Mouse (Mus musculus) forebrain, postnatal 0 days (tissue): ENCODE measurements around the gene Zfp54. TPM values are rescaled to one million over a fixed set of nuclear protein-coding genes. Genes with fewer than 3 reads are reported as not detected.

Experiments
- polyA plus RNA-seq: library from polyadenylated mRNA; unstranded; fragments of >200 nt; fragmentation: Nextera tagmentation; extraction: Ambion mirVana; gene quantifications from 2 replicates; pipeline ENCODE4 v1.2.1, GENCODE M21; 2015
- total RNA-seq: library from RNA; depleted of rRNA; stranded (reverse); fragments of >200 nt; gene quantifications from 2 replicates; pipeline ENCODE4 v1.2.3, GENCODE M21; 2014; rRNA removed

Gene Zfp54
- total and polyA plus RNA-seq, 2 experiments from 2014 or later: 3.0 to 4.2 TPM

Other genes starting within 250 kb of the Zfp54 start
- not detected in 2 replicates for gene Vmn1r234, start 197.1 kb upstream of the Zfp54 start, total RNA-seq
- not detected in 2 replicates for gene Vmn1r234, start 197.1 kb upstream of the Zfp54 start, polyA plus RNA-seq
- gene Vmn1r235, start 166.8 kb upstream of the Zfp54 start, total RNA-seq: not detected in 2 replicates
- gene Vmn1r235, start 166.8 kb upstream of the Zfp54 start, polyA plus RNA-seq: not detected in 2 replicates
- not detected in 2 replicates for gene Vmn1r236, start 140.3 kb upstream of the Zfp54 start, total RNA-seq
- gene Vmn1r236, start 140.3 kb upstream of the Zfp54 start, polyA plus RNA-seq: not detected in 2 replicates
- gene Vmn1r237, start 111.4 kb upstream of the Zfp54 start, total RNA-seq: not detected in 2 replicates
- not detected in 2 replicates for gene Vmn1r237, start 111.4 kb upstream of the Zfp54 start, polyA plus RNA-seq
- 5.1 and 5.2 TPM in 2 replicates for gene Zfp677, start 39.5 kb upstream of the Zfp54 start, total RNA-seq
- 1.1 and 2.1 TPM in 2 replicates for gene Zfp677, start 39.5 kb upstream of the Zfp54 start, polyA plus RNA-seq
- gene Zfp51, start 27.1 kb downstream of the Zfp54 start, total RNA-seq: 6.5 and 7.7 TPM in 2 replicates
- 6.0 and 6.6 TPM in 2 replicates for gene Zfp51, start 27.1 kb downstream of the Zfp54 start, polyA plus RNA-seq
- 6.2 and 6.6 TPM in 2 replicates for gene Zfp53, start 65.8 kb downstream of the Zfp54 start, total RNA-seq
- gene Zfp53, start 65.8 kb downstream of the Zfp54 start, polyA plus RNA-seq: 8.0 and 11.3 TPM in 2 replicates
- gene Zfp52, start 112.3 kb downstream of the Zfp54 start, total RNA-seq: 3.2 and 4.9 TPM in 2 replicates
- 1.7 and 2.1 TPM in 2 replicates for gene Zfp52, start 112.3 kb downstream of the Zfp54 start, polyA plus RNA-seq
- 21.0 and 21.8 TPM in 2 replicates for gene Zfp948, start 143.8 kb downstream of the Zfp54 start, total RNA-seq
- 12.9 and 15.5 TPM in 2 replicates for gene Zfp948, start 143.8 kb downstream of the Zfp54 start, polyA plus RNA-seq
- 6.5 and 10.2 TPM in 2 replicates for gene Zfp983, start 227.4 kb downstream of the Zfp54 start, total RNA-seq
- 5.9 and 6.6 TPM in 2 replicates for gene Zfp983, start 227.4 kb downstream of the Zfp54 start, polyA plus RNA-seq